Mouse (Mus musculus): ENCODE results near the gene Itgb4. TPM values are rescaled to one million over a fixed set of nuclear protein-coding genes. Genes with fewer than 3 reads are reported as not detected.
A peak's percentile ranks its signal among the peaks of the same experiment; 100 is the strongest.

Itgb4 gene
- polyA plus RNA-seq, 1 experiment = 8.0 TPM

GRCm38 (mm10) chr11:116030088-116030897 lies 55.8 kb downstream of the Itgb4 start, which contains the start of gene Unk:
Gene Unk (plus strand): TSS chr11:116030322.
- TF ChIP-seq CTCF (IDR thresholded peaks at IDR 0.05; ENCODE audit: extremely low read depth, insufficient read depth, low read length) = no peak
- peak; percentile 59 for TF ChIP-seq POLR2A (IDR thresholded peaks at IDR 0.05; ENCODE audit: extremely low read depth, insufficient read depth, low read length)
- H3K4me3 ChIP-seq (ENCODE audit: insufficient read depth, low read length) = peak within 1 kb of the TSS; percentile 60
- H3K27ac ChIP-seq (ENCODE audit: insufficient read depth, low read length) = peak within 1 kb of the TSS; percentile 97
- H3K4me1 ChIP-seq (ENCODE audit: control insufficient read depth, insufficient read depth, low read length) = peaks cover 4% of the 10 kb centered on the region

- Histone ChIP-seq H3K4me3 (ENCODE audit: insufficient read depth, low read length) (peak overlapping the region; percentile 60), H3K4me1 (ENCODE audit: control insufficient read depth, insufficient read depth, low read length) (peaks cover 4% of the 10 kb centered on the region), H3K27ac (ENCODE audit: insufficient read depth, low read length) (peak overlapping the region; percentile 97)
- TF ChIP-seq CTCF (IDR thresholded peaks at IDR 0.05; ENCODE audit: extremely low read depth, insufficient read depth, low read length) = no peak
- TF ChIP-seq POLR2A (IDR thresholded peaks at IDR 0.05; ENCODE audit: extremely low read depth, insufficient read depth, low read length) = no peak
These were observed 56.7 kb downstream of the Itgb4 start for GRCm38 (mm10) chr11:116030898-116031845.

- no peak for TF ChIP-seq CTCF (IDR thresholded peaks at IDR 0.05; ENCODE audit: extremely low read depth, insufficient read depth, low read length)
- TF ChIP-seq POLR2A (IDR thresholded peaks at IDR 0.05; ENCODE audit: extremely low read depth, insufficient read depth, low read length) = no peak
- no peak overlapping the region for H3K27ac ChIP-seq (ENCODE audit: insufficient read depth, low read length)
- H3K4me1 ChIP-seq (ENCODE audit: control insufficient read depth, insufficient read depth, low read length) = peaks cover 4% of the 10 kb centered on the region
- no peak overlapping the region for H3K4me3 ChIP-seq (ENCODE audit: insufficient read depth, low read length)
These were observed 60.1 kb downstream of the Itgb4 start for GRCm38 (mm10) chr11:116034584-116034983.

- TF ChIP-seq CTCF (IDR thresholded peaks at IDR 0.05; ENCODE audit: extremely low read depth, insufficient read depth, low read length) = no peak
- TF ChIP-seq POLR2A (IDR thresholded peaks at IDR 0.05; ENCODE audit: extremely low read depth, insufficient read depth, low read length) = no peak
- Histone ChIP-seq H3K27ac (ENCODE audit: insufficient read depth, low read length) (no peak overlapping the region), H3K4me1 (ENCODE audit: control insufficient read depth, insufficient read depth, low read length) (peaks cover under 1% of the 10 kb centered on the region; the same call in 1 of the 2 replicates), H3K4me3 (ENCODE audit: insufficient read depth, low read length) (no peak overlapping the region)
These were observed 62.2 kb downstream of the Itgb4 start for GRCm38 (mm10) chr11:116036671-116037070.

- H3K27ac ChIP-seq (ENCODE audit: insufficient read depth, low read length) = no peak overlapping the region
These were observed 63.3 kb downstream of the Itgb4 start for GRCm38 (mm10) chr11:116037826-116038225.

GRCm38 (mm10) chr11:116040593-116040992 lies 66.1 kb downstream of the Itgb4 start:
- Histone ChIP-seq H3K4me3 (ENCODE audit: insufficient read depth, low read length) (no peak overlapping the region), H3K4me1 (ENCODE audit: control insufficient read depth, insufficient read depth, low read length) (no peaks in the 10 kb centered on the region), H3K27ac (ENCODE audit: insufficient read depth, low read length) (no peak overlapping the region)
- no peak for TF ChIP-seq CTCF (IDR thresholded peaks at IDR 0.05; ENCODE audit: extremely low read depth, insufficient read depth, low read length)
- no peak for TF ChIP-seq POLR2A (IDR thresholded peaks at IDR 0.05; ENCODE audit: extremely low read depth, insufficient read depth, low read length)

More at GRCm38 (mm10) chr11:116037826-116038225, 63.3 kb downstream of the Itgb4 start:
- no peak for TF ChIP-seq CTCF (IDR thresholded peaks at IDR 0.05; ENCODE audit: extremely low read depth, insufficient read depth, low read length)
- TF ChIP-seq POLR2A (IDR thresholded peaks at IDR 0.05; ENCODE audit: extremely low read depth, insufficient read depth, low read length) = no peak
- no peak overlapping the region for H3K4me3 ChIP-seq (ENCODE audit: insufficient read depth, low read length)
- H3K4me1 ChIP-seq (ENCODE audit: control insufficient read depth, insufficient read depth, low read length) = no peaks in the 10 kb centered on the region

- Histone ChIP-seq H3K4me3 (ENCODE audit: insufficient read depth, low read length) (no peak overlapping the region), H3K27ac (ENCODE audit: insufficient read depth, low read length) (no peak overlapping the region), H3K4me1 (ENCODE audit: control insufficient read depth, insufficient read depth, low read length) (no peaks in the 10 kb centered on the region)
- TF ChIP-seq POLR2A (IDR thresholded peaks at IDR 0.05; ENCODE audit: extremely low read depth, insufficient read depth, low read length) (no peak), CTCF (IDR thresholded peaks at IDR 0.05; ENCODE audit: extremely low read depth, insufficient read depth, low read length) (no peak)
These were observed 67.3 kb downstream of the Itgb4 start for GRCm38 (mm10) chr11:116041833-116042232.

GRCm38 (mm10) chr11:116042372-116043138 lies 68.0 kb downstream of the Itgb4 start:
- H3K27ac ChIP-seq (ENCODE audit: insufficient read depth, low read length) = no peak overlapping the region
- no peaks in the 10 kb centered on the region for H3K4me1 ChIP-seq (ENCODE audit: control insufficient read depth, insufficient read depth, low read length)
- H3K4me3 ChIP-seq (ENCODE audit: insufficient read depth, low read length) = no peak overlapping the region
- no peak for TF ChIP-seq POLR2A (IDR thresholded peaks at IDR 0.05; ENCODE audit: extremely low read depth, insufficient read depth, low read length)

GRCm38 (mm10) chr11:116043286-116043685 lies 68.8 kb downstream of the Itgb4 start:
- no peak overlapping the region for H3K27ac ChIP-seq (ENCODE audit: insufficient read depth, low read length)
- no peak overlapping the region for H3K4me3 ChIP-seq (ENCODE audit: insufficient read depth, low read length)
- TF ChIP-seq POLR2A (IDR thresholded peaks at IDR 0.05; ENCODE audit: extremely low read depth, insufficient read depth, low read length) (no peak), CTCF (IDR thresholded peaks at IDR 0.05; ENCODE audit: extremely low read depth, insufficient read depth, low read length) (no peak)
- H3K4me1 ChIP-seq (ENCODE audit: control insufficient read depth, insufficient read depth, low read length) = no peaks in the 10 kb centered on the region

Data from cortical plate, adult 2 months (tissue).